Mouse (Mus musculus) MEL (cell line): ENCODE measurements around the gene Atp10a. TPM values are rescaled to one million over a fixed set of nuclear protein-coding genes. Genes with fewer than 3 reads are reported as not detected.
"Not testable (repeated sequence)": the region's sequence is repeated elsewhere in the genome, so short reads cannot be mapped to it uniquely, and the experiment has no call there.

Experiments
- DNase-seq: peaks from one replicate; pipeline ENCODE4 v3.0.0; 2011; ENCODE audit warnings: low read depth, low spot score
- H3K27ac ChIP-seq: 2 replicates; pipeline ENCODE4 v1.5.1; 2012; ENCODE audit warnings: low read depth, mild to moderate bottlenecking, control low read depth, low read length, moderate library complexity; ENCODE audit not compliant: control insufficient read depth
- H3K27me3 ChIP-seq, 2 experiments: fragments of 150-350 bp in 1 of 2; sonication (generic) in 1 of 2; 2 replicates each; pipeline ENCODE4 v1.6.1; 2012; ENCODE audit warnings: low read length in 2 of 2, mild to moderate bottlenecking in 2 of 2, improper control_type of control experiment in 1 of 2, moderate library complexity in 1 of 2; ENCODE audit not compliant: insufficient read depth in 2 of 2, control insufficient read depth in 1 of 2
- H3K36me3 ChIP-seq, 2 experiments: 2 replicates each; pipeline ENCODE4 v1.6.1; 2012 to 2014; ENCODE audit warnings: low read length in 2 of 2, improper control_type of control experiment in 1 of 2, inconsistent platforms in 1 of 2, mild to moderate bottlenecking in 1 of 2; ENCODE audit not compliant: insufficient read depth in 2 of 2, control insufficient read depth in 1 of 2
- H3K4me1 ChIP-seq, 2 experiments: fragments of 150-350 bp in 1 of 2; sonication (generic) in 1 of 2; 2 replicates each; pipeline ENCODE4 v1.6.1; 2012; ENCODE audit warnings: low read length in 2 of 2, improper control_type of control experiment in 1 of 2, mild to moderate bottlenecking in 1 of 2; ENCODE audit not compliant: insufficient read depth in 2 of 2, control insufficient read depth in 1 of 2
- H3K4me3 ChIP-seq, 2 experiments: fragments of 150-350 bp in 1 of 2; sonication (generic) in 1 of 2; 2 replicates each; pipeline ENCODE4 v1.5.1; 2012; ENCODE audit warnings: low read depth in 2 of 2, low read length in 2 of 2, mild to moderate bottlenecking in 2 of 2, moderate library complexity in 2 of 2, control low read depth in 1 of 2, improper control_type of control experiment in 1 of 2; ENCODE audit not compliant: control insufficient read depth in 1 of 2, insufficient read depth in 1 of 2
- H3K79me2 ChIP-seq: 2 replicates; pipeline ENCODE4 v1.6.1; 2012; ENCODE audit warnings: mild to moderate bottlenecking, low read length, moderate library complexity; ENCODE audit not compliant: control insufficient read depth, poor library complexity, insufficient read depth
- H3K9ac ChIP-seq: 2 replicates; pipeline ENCODE4 v1.6.1; 2012; ENCODE audit warnings: low read depth, mild to moderate bottlenecking, control low read depth, low read length, moderate library complexity; ENCODE audit not compliant: control insufficient read depth, poor library complexity, severe bottlenecking
- H3K9me3 ChIP-seq: fragments of 150-350 bp; sonication (generic); replicated peaks from 2 replicates; pipeline ENCODE4 v1.6.1; 2012; ENCODE audit warnings: mild to moderate bottlenecking, low read length, improper control_type of control experiment, moderate library complexity; ENCODE audit not compliant: insufficient read depth
- CHD1 ChIP-seq: IDR thresholded peaks from 2 replicates; pipeline ENCODE4 v1.6.1; 2012; ENCODE audit warnings: low read depth, mild to moderate bottlenecking, inconsistent platforms, low read length, improper control_type of control experiment
- CHD2 ChIP-seq: IDR thresholded peaks from 2 replicates; pipeline ENCODE4 v1.6.1; 2011; ENCODE audit warnings: low read length, improper control_type of control experiment
- CTCF ChIP-seq, 3 experiments: IDR thresholded peaks in 2 of 3; conservative IDR thresholded peaks in 1 of 3; 2 replicates each; pipeline ENCODE4 v1.5.1; 2011 to 2012; ENCODE audit warnings: low read length in 3 of 3, low read depth in 2 of 3, mild to moderate bottlenecking in 2 of 3, improper control_type of control experiment in 1 of 3, inconsistent platforms in 1 of 3, mixed read lengths in 1 of 3, moderate library complexity in 1 of 3; ENCODE audit not compliant: control insufficient read depth in 1 of 3, insufficient read depth in 1 of 3, poor library complexity in 1 of 3, severe bottlenecking in 1 of 3
- ETS1 ChIP-seq: IDR thresholded peaks from 2 replicates; pipeline ENCODE4 v1.6.1; 2012; ENCODE audit warnings: low read depth, mild to moderate bottlenecking, inconsistent platforms, low read length, improper control_type of control experiment, moderate library complexity
- MAZ ChIP-seq: IDR thresholded peaks from 2 replicates; pipeline ENCODE4 v1.6.1; 2012; ENCODE audit warnings: low read depth, mild to moderate bottlenecking, inconsistent platforms, low read length, improper control_type of control experiment
- MXI1 ChIP-seq: IDR thresholded peaks from 2 replicates; pipeline ENCODE4 v1.6.1; 2011; ENCODE audit warnings: mild to moderate bottlenecking, low read depth, low read length, improper control_type of control experiment
- NRF1 ChIP-seq: IDR thresholded peaks from 2 replicates; pipeline ENCODE4 v1.6.1; 2014; ENCODE audit warnings: low read depth, mild to moderate bottlenecking, inconsistent platforms, low read length, improper control_type of control experiment, moderate library complexity; ENCODE audit not compliant: poor library complexity, insufficient read depth, severe bottlenecking
- POLR2AphosphoS2 ChIP-seq: IDR thresholded peaks from 2 replicates; pipeline ENCODE4 v1.6.1; 2011; ENCODE audit warnings: low read length, improper control_type of control experiment
- POLR2AphosphoS5 ChIP-seq: IDR thresholded peaks from 2 replicates; pipeline ENCODE4 v1.6.1; 2012; ENCODE audit warnings: low read depth, borderline replicate concordance, mild to moderate bottlenecking, inconsistent platforms, low read length, moderate library complexity, mixed read lengths
- RAD21 ChIP-seq: IDR thresholded peaks from 2 replicates; pipeline ENCODE4 v1.6.1; 2011; ENCODE audit warnings: mild to moderate bottlenecking, low read depth, low read length, improper control_type of control experiment
- RCOR1 ChIP-seq: IDR thresholded peaks from 2 replicates; pipeline ENCODE4 v1.6.1; 2012; ENCODE audit warnings: low read depth, mild to moderate bottlenecking, inconsistent platforms, low read length, improper control_type of control experiment
- SIN3A ChIP-seq: IDR thresholded peaks from 2 replicates; pipeline ENCODE4 v1.6.1; 2012; ENCODE audit warnings: low read length, improper control_type of control experiment, inconsistent platforms
- TCF12 ChIP-seq: IDR thresholded peaks from 2 replicates; pipeline ENCODE4 v1.6.1; 2014; ENCODE audit warnings: low read depth, mild to moderate bottlenecking, inconsistent platforms, low read length, improper control_type of control experiment, moderate library complexity
- UBTF ChIP-seq: IDR thresholded peaks from 2 replicates; pipeline ENCODE4 v1.6.1; 2012; ENCODE audit warnings: low read depth, mild to moderate bottlenecking, inconsistent platforms, low read length, improper control_type of control experiment, moderate library complexity, borderline replicate concordance; ENCODE audit not compliant: insufficient read depth
- ZKSCAN1 ChIP-seq: IDR thresholded peaks from 2 replicates; pipeline ENCODE4 v1.6.1; 2012; ENCODE audit warnings: low read depth, mild to moderate bottlenecking, inconsistent platforms, low read length, improper control_type of control experiment, moderate library complexity
- ZNF384 ChIP-seq: IDR thresholded peaks from 2 replicates; pipeline ENCODE4 v1.6.1; 2012; ENCODE audit warnings: low read depth, mild to moderate bottlenecking, inconsistent platforms, low read length, improper control_type of control experiment
- polyA plus RNA-seq, 2 experiments: library from polyadenylated mRNA; stranded (reverse) in 1 of 2; unstranded in 1 of 2; fragments of >175 nt in 1 of 2; fragments of >200 nt in 1 of 2; gene quantifications; 2 replicates each; pipeline versions ENCODE4 v1.2.1 to v1.2.4; 2012; ENCODE audit warnings: low replicate concordance in 2 of 2, low read depth in 1 of 2; ENCODE audit not compliant: insufficient read length in 2 of 2, insufficient read depth in 1 of 2, missing spikeins in 1 of 2
- total RNA-seq: library from RNA; depleted of rRNA; stranded (reverse); fragments of 300-350 nt; gene quantifications from 2 replicates; pipeline ENCODE4 v1.2.3, GENCODE M21; 2012

Atp10a gene
- total and polyA plus RNA-seq, 3 experiments, result not detected

GRCm38 (mm10) chr7:58822147-58822681 lies 166.2 kb downstream of the Atp10a start:
- no peak for TF ChIP-seq MAZ
- TF ChIP-seq POLR2AphosphoS5, result no peak
- no peak for TF ChIP-seq SIN3A
- no peak for TF ChIP-seq CHD2
- no peak for TF ChIP-seq CTCF (IDR thresholded peaks at IDR 0.05 in 2 of 3, conservative IDR thresholded peaks at IDR 0.05 in 1 of 3; ENCODE audit: control insufficient read depth in 1 of 3, insufficient read depth in 1 of 3, low read depth in 2 of 3, low read length in 3 of 3, poor library complexity in 1 of 3, severe bottlenecking in 1 of 3)
- no peak for TF ChIP-seq CHD1
- TF ChIP-seq NRF1, result no peak
- H3K27ac ChIP-seq, result no peak overlapping the region
- no peaks in the 10 kb centered on the region for H3K79me2 ChIP-seq
- no peaks in the 10 kb centered on the region for H3K36me3 ChIP-seq
- no peaks in the 10 kb centered on the region for H3K9me3 ChIP-seq
- H3K4me1 ChIP-seq, result no peaks in the 10 kb centered on the region
- H3K27me3 ChIP-seq, result no peaks in the 10 kb centered on the region
- DNase-seq, result no peak
- H3K4me3 ChIP-seq, result no peak overlapping the region
- H3K9ac ChIP-seq, result no peak overlapping the region

- H3K9me3 ChIP-seq, result no peaks in the 10 kb centered on the region
- H3K4me3 ChIP-seq, result no peak overlapping the region
- H3K79me2 ChIP-seq, result no peaks in the 10 kb centered on the region
- H3K4me1 ChIP-seq, result no peaks in the 10 kb centered on the region
- no peak overlapping the region for H3K9ac ChIP-seq
- H3K36me3 ChIP-seq, result no peaks in the 10 kb centered on the region
- TF ChIP-seq POLR2AphosphoS2 (no peak), UBTF (no peak)
- TF ChIP-seq, all 39 proteins: peak for 0
- no peaks in the 10 kb centered on the region for H3K27me3 ChIP-seq
- no peak for DNase-seq
- no peak overlapping the region for H3K27ac ChIP-seq
Measured at GRCm38 (mm10) chr7:58824686-58825085, 168.7 kb downstream of the Atp10a start.

GRCm38 (mm10) chr7:58829111-58829510 lies 173.1 kb downstream of the Atp10a start:
- Histone ChIP-seq H3K9me3 (no peaks in the 10 kb centered on the region), H3K27ac (no peak overlapping the region), H3K79me2 (no peaks in the 10 kb centered on the region), H3K4me3 (no peak overlapping the region), H3K4me1 (no peaks in the 10 kb centered on the region), H3K9ac (no peak overlapping the region), H3K36me3 (no peaks in the 10 kb centered on the region), H3K27me3 (no peaks in the 10 kb centered on the region)
- DNase-seq, result no peak
- TF ChIP-seq RCOR1 (no peak), ZNF384 (no peak), MXI1 (no peak), ZKSCAN1 (no peak), POLR2AphosphoS2 (no peak), RAD21 (no peak), NRF1 (no peak), ETS1 (no peak), POLR2AphosphoS5 (no peak), TCF12 (no peak), SIN3A (no peak)

- H3K4me3 ChIP-seq, H3K79me2 ChIP-seq, H3K4me1 ChIP-seq, H3K9me3 ChIP-seq, H3K27me3 ChIP-seq, H3K27ac ChIP-seq, DNase-seq, H3K36me3 ChIP-seq, H3K9ac ChIP-seq: not testable (repeated sequence)
Measured at GRCm38 (mm10) chr7:58836855-58837606, 181.1 kb downstream of the Atp10a start.
